In the genomic region with DNA sequence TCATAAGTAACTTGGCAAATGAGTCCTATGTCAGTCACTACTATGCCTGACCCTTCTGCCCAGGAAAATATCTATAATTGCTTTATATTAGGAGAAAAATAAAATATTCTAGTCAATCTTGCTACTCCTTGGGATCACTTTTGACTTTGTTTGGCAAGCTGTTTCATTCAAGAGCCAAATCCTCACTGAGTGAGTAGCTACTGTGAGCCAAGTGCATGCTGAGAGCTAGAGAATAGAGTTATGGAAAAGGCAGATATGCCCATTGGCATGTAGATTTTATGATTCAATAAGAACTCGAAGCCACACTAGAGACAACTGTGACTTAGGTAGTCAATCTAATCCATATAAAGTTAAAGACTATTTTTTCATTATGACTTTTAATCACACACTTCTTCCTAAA, we compare ENCODE assay signal across 19 mouse cellular contexts.
DNase-seq lines count a peak whose midpoint lies in the region; ATAC-seq and TF ChIP-seq lines count a peak whose summit lies in the region.
"Had no signal": no experiment of that assay in that cellular context is flagged by ENCODE, and none has a peak within 500 bp of the region (broad histone marks: within the 10 kb centered on the region; RNA-seq: fewer than 3 reads in every experiment).

No protein-coding gene starts in this region.

- no peak overlapping the region for H3K9ac ChIP-seq in hindbrain, postnatal 0 days (replicated peaks; ENCODE audit: low read length)
- no peak overlapping the region for H3K9ac ChIP-seq in hindbrain, embryonic 14.5 days

- no peaks in the 10 kb centered on the region for H3K27me3 ChIP-seq in hindbrain, postnatal 0 days (ENCODE audit: insufficient read depth, low read length)
- H3K27me3 ChIP-seq in hindbrain, embryonic 14.5 days (ENCODE audit: control insufficient read depth, insufficient read depth, low read length), result no peaks in the 10 kb centered on the region
- H3K27me3 ChIP-seq: CH12.LX had no signal

- 43% methylated on average over 1 of the region's 1 CpGs for WGBS in hindbrain, postnatal 0 days
- 72% methylated on average over 1 of the region's 1 CpGs for WGBS in hindbrain, embryonic 14.5 days

- ATAC-seq in hindbrain, postnatal 0 days, result no peak
- ATAC-seq in hindbrain, embryonic 14.5 days (ENCODE audit: low FRiP score), result no peak
- ATAC-seq: activated CD4-positive, CD25-positive, alpha-beta regulatory T cell, adult 4 months; CD4-positive, CD25-positive, alpha-beta regulatory T cell, adult 4 months; Patski had no signal

- no peaks in the 10 kb centered on the region for H3K36me3 ChIP-seq in hindbrain, postnatal 0 days (ENCODE audit: insufficient read depth, low read length)
- H3K36me3 ChIP-seq in hindbrain, embryonic 14.5 days (replicated peaks; ENCODE audit: control insufficient read depth, insufficient read depth), result no peaks in the 10 kb centered on the region
- H3K36me3 ChIP-seq: G1E had no signal

- H3K27ac ChIP-seq in hindbrain, postnatal 0 days, result no peak overlapping the region
- no peak overlapping the region for H3K27ac ChIP-seq in hindbrain, embryonic 14.5 days

- no peak overlapping the region for H3K4me3 ChIP-seq in hindbrain, postnatal 0 days (ENCODE audit: low read length)
- H3K4me3 ChIP-seq in hindbrain, embryonic 14.5 days (replicated peaks; ENCODE audit: low read length), result no peak overlapping the region

- no peaks in the 10 kb centered on the region; the same call in 1 of the 2 replicates for H3K4me1 ChIP-seq in hindbrain, postnatal 0 days (ENCODE audit: insufficient read depth, low read length)
- peaks cover 3% of the 10 kb centered on the region for H3K4me1 ChIP-seq in hindbrain, embryonic 14.5 days (replicated peaks; ENCODE audit: control insufficient read depth, insufficient read depth, low read length)

- TF ChIP-seq CTCF in hindbrain, postnatal 0 days (IDR thresholded peaks at IDR 0.05; ENCODE audit: low read depth), result no peak

- H3K4me2 ChIP-seq in hindbrain, postnatal 0 days (ENCODE audit: low read depth, low read length), result no peak overlapping the region
- no peak overlapping the region for H3K4me2 ChIP-seq in hindbrain, embryonic 14.5 days (replicated peaks)

- no peaks in the 10 kb centered on the region for H3K9me3 ChIP-seq in hindbrain, postnatal 0 days (ENCODE audit: low read length)
- no peaks in the 10 kb centered on the region for H3K9me3 ChIP-seq in hindbrain, embryonic 14.5 days (ENCODE audit: control insufficient read depth, low read length)
- H3K9me3 ChIP-seq: G1E had no signal

- peak; percentile 52 to 66 for DNase-seq in cerebellum, postnatal 10 days
- DNase-seq in cerebellum, adult 11 months, result no peak
- DNase-seq in hindbrain, postnatal 0 days (ENCODE audit: low spot score), result peak; percentile 25
- no peak for DNase-seq in hindbrain, embryonic 14.5 days (ENCODE audit: low spot score)
- DNase-seq: adrenal gland, adult 2 months; adrenal gland, adult 8-10 months; adrenal gland, postnatal 10 days; adrenal gland, postnatal 14 days; adrenal gland, postnatal 25 days; adrenal gland, postnatal 36 days; B cell, adult 2 months; cerebellum, adult 11-12 months; cerebellum, adult 18-20 months; cerebellum, adult 2 months had no signal

Comparison
In these comparisons a context has a peak if more than half of its experiments do, and no peak if none do; other contexts are left out.
1. DNase-seq: peak in cerebellum, postnatal 10 days (2 of 2) and hindbrain, postnatal 0 days (single experiment); none in cerebellum, adult 11 months (single experiment) and hindbrain, embryonic 14.5 days (single experiment).